ENCODE assay signal across 22 mouse cellular contexts in genomic region chr9:119993092-119993844, GRCm38 (mm10). TPM values are rescaled to one million over a fixed set of nuclear protein-coding genes. Genes with fewer than 3 reads are reported as not detected.
DNase-seq lines count a peak whose midpoint lies in the region; ATAC-seq and TF ChIP-seq lines count a peak whose summit lies in the region.
"Had no signal": no experiment of that assay in that cellular context is flagged by ENCODE, and none has a peak within 500 bp of the region (broad histone marks: within the 10 kb centered on the region; RNA-seq: fewer than 3 reads in every experiment).

No protein-coding gene starts in this region.

- H3K27ac ChIP-seq in thymus, adult 2 months (ENCODE audit: control insufficient read depth, insufficient read depth, low read length): no peak overlapping the region
- no peak overlapping the region for H3K27ac ChIP-seq in heart, embryonic 11.5 days (ENCODE audit: low read depth, low read length)
- H3K27ac ChIP-seq: embryonic facial prominence, embryonic 15.5 days; forebrain, embryonic 15.5 days; hindbrain, embryonic 13.5 days; hindbrain, postnatal 0 days had no signal

- ATAC-seq in activated CD4-positive, CD25-positive, alpha-beta regulatory T cell, adult 4 months: peak; percentile 9
- ATAC-seq in megakaryocyte progenitor cell, adult 5-6 weeks (replicated peaks; ENCODE audit: poor library complexity): peak; percentile 70
- ATAC-seq in erythroblast, adult 5-6 weeks (replicated peaks; ENCODE audit: low FRiP score, poor library complexity, severe bottlenecking): no peak
- no peak for ATAC-seq in heart, embryonic 11.5 days (replicated peaks; ENCODE audit: insufficient number of reproducible peaks, low FRiP score, low TSS enrichment)
- ATAC-seq: CD4-positive, CD25-positive, alpha-beta regulatory T cell, adult 4 months; forebrain, embryonic 15.5 days; hindbrain, postnatal 0 days; Patski had no signal

- H3K9ac ChIP-seq in heart, embryonic 11.5 days (ENCODE audit: low read depth, low read length): no peak overlapping the region
- H3K9ac ChIP-seq: embryonic facial prominence, embryonic 15.5 days; forebrain, embryonic 15.5 days; hindbrain, embryonic 13.5 days had no signal

- no peak for TF ChIP-seq POLR2A in thymus, adult 2 months (IDR thresholded peaks at IDR 0.05; ENCODE audit: control insufficient read depth, extremely low read depth, insufficient read depth, low read length, poor library complexity)

- 60% methylated on average over 10 of the region's 10 CpGs for WGBS in thymus, adult 2 months
- whole genome bisulfite sequencing in heart, embryonic 11.5 days (ENCODE audit: insufficient replicate concordance): 53% methylated on average over 10 of the region's 10 CpGs

- no peak overlapping the region for H3K4me2 ChIP-seq in heart, embryonic 11.5 days
- H3K4me2 ChIP-seq: embryonic facial prominence, embryonic 15.5 days; forebrain, embryonic 15.5 days; hindbrain, embryonic 13.5 days had no signal

- peaks cover 13% of the 10 kb centered on the region for H3K4me1 ChIP-seq in thymus, adult 2 months (replicated peaks; ENCODE audit: control insufficient read depth, insufficient read depth, low read length)
- H3K4me1 ChIP-seq in heart, embryonic 11.5 days (ENCODE audit: control insufficient read depth, insufficient read depth, low read length): no peaks in the 10 kb centered on the region
- H3K4me1 ChIP-seq: embryonic facial prominence, embryonic 15.5 days; forebrain, embryonic 15.5 days; hindbrain, embryonic 13.5 days had no signal

- H3K27me3 ChIP-seq in thymus, adult 2 months (ENCODE audit: control insufficient read depth, insufficient read depth, low read length): no peaks in the 10 kb centered on the region
- no peaks in the 10 kb centered on the region for H3K27me3 ChIP-seq in heart, embryonic 11.5 days (ENCODE audit: control insufficient read depth, insufficient read depth, low read length)
- H3K27me3 ChIP-seq: embryonic facial prominence, embryonic 15.5 days; forebrain, embryonic 15.5 days; Patski had no signal

- H3K4me3 ChIP-seq in thymus, adult 2 months (ENCODE audit: control insufficient read depth, insufficient read depth, low read length): no peak overlapping the region
- no peak overlapping the region for H3K4me3 ChIP-seq in heart, embryonic 11.5 days (ENCODE audit: low read depth, low read length)
- H3K4me3 ChIP-seq: embryonic facial prominence, embryonic 15.5 days; forebrain, embryonic 15.5 days; hindbrain, embryonic 13.5 days had no signal

- no peaks in the 10 kb centered on the region for H3K36me3 ChIP-seq in thymus, adult 2 months (ENCODE audit: control insufficient read depth, insufficient read depth, low read length)
- H3K36me3 ChIP-seq in heart, embryonic 11.5 days (ENCODE audit: control insufficient read depth, insufficient read depth, low read length): no peaks in the 10 kb centered on the region
- H3K36me3 ChIP-seq: embryonic facial prominence, embryonic 15.5 days; forebrain, embryonic 15.5 days; hindbrain, embryonic 13.5 days had no signal

- peak; percentile 48 for DNase-seq in thymus, postnatal 4 days
- DNase-seq in thymus, adult 2 months: no peak
- DNase-seq: adrenal gland, adult 2 months; adrenal gland, postnatal 25 days; cerebellum, adult 2 months; cerebellum, postnatal 10 days; embryo, embryonic 11 days; gastrocnemius, postnatal 14 days; heart, postnatal 10 days had no signal

- TF ChIP-seq CTCF in thymus, adult 2 months (IDR thresholded peaks at IDR 0.05; ENCODE audit: borderline replicate concordance, control insufficient read depth, extremely low read depth, insufficient read depth, low read length, poor library complexity): no peak

- H3K9me3 ChIP-seq in heart, embryonic 11.5 days (replicated peaks; ENCODE audit: control insufficient read depth, low read length): no peaks in the 10 kb centered on the region
- H3K9me3 ChIP-seq: embryonic facial prominence, embryonic 15.5 days; forebrain, embryonic 15.5 days; hindbrain, embryonic 13.5 days had no signal

RNA-seq across cellular contexts. Expression of gene Csrnp1, which starts 8.8 kb away (rescaled TPM):
- 283 and 325 TPM in 2 replicates for polyA plus RNA-seq in thymus, adult 2 months (2012; rRNA removed)
- 10 to 100 TPM; 29.0 to 41.9 TPM for polyA plus RNA-seq in activated CD4-positive, CD25-positive, alpha-beta regulatory T cell, adult 4 months (2017; shearing (Covaris generic))
- total RNA-seq in megakaryocyte progenitor cell, adult 5-6 weeks (2015): 9.0 and 12.3 TPM in 2 replicates
- 13.3 and 18.9 TPM in 2 replicates for total RNA-seq in megakaryocyte progenitor cell, adult 5-6 weeks (2017)
- total RNA-seq in erythroblast, adult 5-6 weeks (2015; ENCODE audit: low replicate concordance): 2.7 and 2.9 TPM in 2 replicates
- total RNA-seq in erythroblast, adult 5-6 weeks (2017; ENCODE audit: low replicate concordance): 1.4 and 3.2 TPM in 2 replicates
- 3.3 and 4.2 TPM in 2 replicates for polyA plus RNA-seq in heart, embryonic 11.5 days (2014; fragmentation: Nextera tagmentation; extraction: Ambion mirVana)

RNA-seq across cellular contexts. Expression of gene Xirp1, which starts 30.1 kb away (rescaled TPM):
- polyA plus RNA-seq in thymus, adult 2 months (2012; rRNA removed): 0.24 and 2.3 TPM in 2 replicates
- polyA plus RNA-seq in activated CD4-positive, CD25-positive, alpha-beta regulatory T cell, adult 4 months (2017; shearing (Covaris generic)): not detected
- not detected in 2 replicates for total RNA-seq in megakaryocyte progenitor cell, adult 5-6 weeks (2015)
- not detected in 2 replicates for total RNA-seq in megakaryocyte progenitor cell, adult 5-6 weeks (2017)
- not detected in 2 replicates for total RNA-seq in erythroblast, adult 5-6 weeks (2015; ENCODE audit: low replicate concordance)
- total RNA-seq in erythroblast, adult 5-6 weeks (2017; ENCODE audit: low replicate concordance): not detected in 2 replicates
- polyA plus RNA-seq in heart, embryonic 11.5 days (2014; fragmentation: Nextera tagmentation; extraction: Ambion mirVana): 38.2 and 64.5 TPM in 2 replicates
- total RNA-seq: hematopoietic stem cell, adult 5-6 weeks had no signal
- polyA plus RNA-seq: CD4-positive, CD25-positive, alpha-beta regulatory T cell, adult 4 months; forebrain, embryonic 11.5 days; forebrain, embryonic 15.5 days; intestine, embryonic 14.5 days had no signal

RNA-seq across cellular contexts. Expression of gene Ttc21a, which starts 55.9 kb away (rescaled TPM):
- polyA plus RNA-seq in thymus, adult 2 months (2012; rRNA removed): 0.18 and 0.29 TPM in 2 replicates
- polyA plus RNA-seq in activated CD4-positive, CD25-positive, alpha-beta regulatory T cell, adult 4 months (2017; shearing (Covaris generic)): not detected
- total RNA-seq in megakaryocyte progenitor cell, adult 5-6 weeks (2015): 2.3 and 2.4 TPM in 2 replicates
- total RNA-seq in megakaryocyte progenitor cell, adult 5-6 weeks (2017): 3.4 and 5.7 TPM in 2 replicates
- total RNA-seq in erythroblast, adult 5-6 weeks (2015; ENCODE audit: low replicate concordance): 0.77 and 2.5 TPM in 2 replicates
- 1.2 and 2.0 TPM in 2 replicates for total RNA-seq in erythroblast, adult 5-6 weeks (2017; ENCODE audit: low replicate concordance)
- polyA plus RNA-seq in heart, embryonic 11.5 days (2014; fragmentation: Nextera tagmentation; extraction: Ambion mirVana): 0.23 and 0.37 TPM in 2 replicates
- total RNA-seq: gastrocnemius, postnatal 14 days; heart, postnatal 10 days had no signal

RNA-seq across cellular contexts. Expression of gene Gorasp1, which starts 55.9 kb away (rescaled TPM):
- 10.8 and 11.0 TPM in 2 replicates for polyA plus RNA-seq in thymus, adult 2 months (2012; rRNA removed)
- 1 to 10 TPM; 3.9 to 4.6 TPM for polyA plus RNA-seq in activated CD4-positive, CD25-positive, alpha-beta regulatory T cell, adult 4 months (2017; shearing (Covaris generic))
- 7.9 and 8.7 TPM in 2 replicates for total RNA-seq in megakaryocyte progenitor cell, adult 5-6 weeks (2015)
- total RNA-seq in megakaryocyte progenitor cell, adult 5-6 weeks (2017): 5.1 and 7.4 TPM in 2 replicates
- 1.0 and 3.5 TPM in 2 replicates for total RNA-seq in erythroblast, adult 5-6 weeks (2015; ENCODE audit: low replicate concordance)
- 0.56 and 2.7 TPM in 2 replicates for total RNA-seq in erythroblast, adult 5-6 weeks (2017; ENCODE audit: low replicate concordance)
- polyA plus RNA-seq in heart, embryonic 11.5 days (2014; fragmentation: Nextera tagmentation; extraction: Ambion mirVana): 18.0 and 20.3 TPM in 2 replicates

Comparison
In these comparisons a context has a peak if more than half of its experiments do, and no peak if none do; other contexts are left out.
1. ATAC-seq: peak in activated CD4-positive, CD25-positive, alpha-beta regulatory T cell, adult 4 months (single experiment) and megakaryocyte progenitor cell, adult 5-6 weeks (single experiment); none in erythroblast, adult 5-6 weeks (single experiment) and heart, embryonic 11.5 days (single experiment).
2. RNA of gene Xirp1, which starts 30.1 kb away (polyA plus RNA-seq): 38.2 to 64.5 TPM in heart, embryonic 11.5 days; 0.24 to 2.3 TPM in thymus, adult 2 months and not detected in activated CD4-positive, CD25-positive, alpha-beta regulatory T cell, adult 4 months; every median in the first group is over 10 times any median in the second.